9 mouse cellular contexts compared by ENCODE assay signal in genomic region chr1:155576432-155576831, GRCm38 (mm10). TPM values are rescaled to one million over a fixed set of nuclear protein-coding genes. Genes with fewer than 3 reads are reported as not detected.
A peak's percentile ranks its signal among the peaks of the same experiment; 100 is the strongest.
DNase-seq lines count a peak whose midpoint lies in the region; ATAC-seq and TF ChIP-seq lines count a peak whose summit lies in the region.
"Had no signal": no experiment of that assay in that cellular context is flagged by ENCODE, and none has a peak within 500 bp of the region (broad histone marks: within the 10 kb centered on the region; RNA-seq: fewer than 3 reads in every experiment).

No protein-coding gene starts in this region.

- no peaks in the 10 kb centered on the region for H3K4me1 ChIP-seq in kidney, postnatal 0 days (replicated peaks; ENCODE audit: insufficient read depth, low read length)
- no peaks in the 10 kb centered on the region for H3K4me1 ChIP-seq in kidney, embryonic 14.5 days (ENCODE audit: control insufficient read depth, insufficient read depth, low read length)
- peaks cover 21% of the 10 kb centered on the region for H3K4me1 ChIP-seq in G1E (ENCODE audit: insufficient read depth, low read depth, low read length)
- H3K4me1 ChIP-seq in hindbrain, embryonic 12.5 days = no peaks in the 10 kb centered on the region
- no peaks in the 10 kb centered on the region for H3K4me1 ChIP-seq in liver, embryonic 14.5 days (replicated peaks; ENCODE audit: control insufficient read depth in 2 of 2, insufficient read depth in 2 of 2, low read length in 1 of 2)

- 31% methylated on average over 2 of the region's 2 CpGs for WGBS in kidney, postnatal 0 days
- 39% methylated on average over 2 of the region's 2 CpGs for WGBS in kidney, embryonic 14.5 days
- 23% methylated on average over 2 of the region's 2 CpGs for WGBS in hindbrain, embryonic 12.5 days
- 26% methylated on average over 2 of the region's 2 CpGs for WGBS in liver, embryonic 14.5 days (ENCODE audit: insufficient replicate concordance)

- H3K9me3 ChIP-seq in kidney, postnatal 0 days (replicated peaks; ENCODE audit: low read length) = no peaks in the 10 kb centered on the region
- no peaks in the 10 kb centered on the region for H3K9me3 ChIP-seq in kidney, embryonic 14.5 days (ENCODE audit: control insufficient read depth, low read length)
- no peaks in the 10 kb centered on the region for H3K9me3 ChIP-seq in G1E (replicated peaks)
- H3K9me3 ChIP-seq in hindbrain, embryonic 12.5 days (replicated peaks) = no peaks in the 10 kb centered on the region
- no peaks in the 10 kb centered on the region for H3K9me3 ChIP-seq in liver, embryonic 14.5 days (ENCODE audit: control insufficient read depth, low read length)

- H3K27ac ChIP-seq in kidney, postnatal 0 days = no peak overlapping the region
- no peak overlapping the region for H3K27ac ChIP-seq in kidney, embryonic 14.5 days (ENCODE audit: low read depth, low read length)
- no peak overlapping the region for H3K27ac ChIP-seq in hindbrain, embryonic 12.5 days
- no peak overlapping the region for H3K27ac ChIP-seq in liver, embryonic 14.5 days

- TF ChIP-seq CTCF in kidney, postnatal 0 days (IDR thresholded peaks at IDR 0.05; ENCODE audit: low read depth) = peak; percentile 83
- TF ChIP-seq CTCF in G1E (IDR thresholded peaks at IDR 0.05; ENCODE audit: low read depth, low read length) = peak; percentile 44
- peak; percentile 66; the same call in 1 of the 2 replicates for TF ChIP-seq CTCF in liver, embryonic 14.5 days (IDR thresholded peaks at IDR 0.05; ENCODE audit: low read depth)

- TF ChIP-seq EP300 in liver, embryonic 14.5 days (IDR thresholded peaks at IDR 0.05; ENCODE audit: low read depth) = no peak

- DNase-seq in kidney, postnatal 0 days (ENCODE audit: low spot score) = peak; percentile 74
- no peak for DNase-seq in G1E (ENCODE audit: low spot score)
- peak; percentile 65 to 81 for DNase-seq in cerebellum, postnatal 10 days
- peak in 2 of 3 experiments; percentile 41 to 47 for DNase-seq in liver, embryonic 14.5 days (ENCODE audit: low read depth in 3 of 3, low spot score in 3 of 3)
- DNase-seq in retina, embryonic 14.5 days (ENCODE audit: low spot score) = peak; percentile 88
- no peak for DNase-seq in spleen, postnatal 10 days (ENCODE audit: low spot score in 2 of 2)

- H3K9ac ChIP-seq in kidney, postnatal 0 days (ENCODE audit: low read depth, low read length) = no peak overlapping the region
- H3K9ac ChIP-seq in kidney, embryonic 14.5 days (ENCODE audit: low read depth, low read length) = no peak overlapping the region
- H3K9ac ChIP-seq in hindbrain, embryonic 12.5 days = no peak overlapping the region
- no peak overlapping the region for H3K9ac ChIP-seq in liver, embryonic 14.5 days (replicated peaks)

- H3K36me3 ChIP-seq in kidney, postnatal 0 days (ENCODE audit: insufficient read depth, low read length) = no peaks in the 10 kb centered on the region
- H3K36me3 ChIP-seq in kidney, embryonic 14.5 days (ENCODE audit: control insufficient read depth, insufficient read depth, low read length) = peaks cover 7% of the 10 kb centered on the region; the same call in 1 of the 2 replicates
- peaks cover 57% of the 10 kb centered on the region for H3K36me3 ChIP-seq in G1E (replicated peaks)
- no peaks in the 10 kb centered on the region for H3K36me3 ChIP-seq in hindbrain, embryonic 12.5 days
- H3K36me3 ChIP-seq in liver, embryonic 14.5 days (replicated peaks; ENCODE audit: control insufficient read depth, insufficient read depth, low read depth) = peaks cover 6% of the 10 kb centered on the region; the same call in 1 of the 2 replicates

- H3K4me2 ChIP-seq in kidney, postnatal 0 days (ENCODE audit: low read length) = no peak overlapping the region
- H3K4me2 ChIP-seq in kidney, embryonic 14.5 days (replicated peaks; ENCODE audit: low read depth, low read length) = no peak overlapping the region
- H3K4me2 ChIP-seq in hindbrain, embryonic 12.5 days (replicated peaks) = no peak overlapping the region
- no peak overlapping the region for H3K4me2 ChIP-seq in liver, embryonic 14.5 days (ENCODE audit: low read depth)

- no peak for ATAC-seq in kidney, postnatal 0 days (replicated peaks; ENCODE audit: low FRiP score, low read depth)
- no peak for ATAC-seq in kidney, embryonic 14.5 days (ENCODE audit: low FRiP score, low TSS enrichment)
- no peak for ATAC-seq in G1E (ENCODE audit: extremely low read depth, insufficient number of reproducible peaks, low FRiP score, poor library complexity, severe bottlenecking)
- ATAC-seq in hindbrain, embryonic 12.5 days (ENCODE audit: low FRiP score) = 0 out of 2 replicates have a peak, but pooled peaks have one; percentile 50
- ATAC-seq in liver, embryonic 14.5 days (ENCODE audit: insufficient read depth) = no peak

- H3K27me3 ChIP-seq in kidney, postnatal 0 days (ENCODE audit: insufficient read depth, low read length) = no peaks in the 10 kb centered on the region
- H3K27me3 ChIP-seq in kidney, embryonic 14.5 days (ENCODE audit: control insufficient read depth, insufficient read depth, low read length) = no peaks in the 10 kb centered on the region
- no peaks in the 10 kb centered on the region for H3K27me3 ChIP-seq in G1E (ENCODE audit: insufficient read depth, low read length)
- no peaks in the 10 kb centered on the region for H3K27me3 ChIP-seq in hindbrain, embryonic 12.5 days
- no peaks in the 10 kb centered on the region for H3K27me3 ChIP-seq in liver, embryonic 14.5 days (ENCODE audit: control insufficient read depth, insufficient read depth, low read length)

- no peak overlapping the region for H3K4me3 ChIP-seq in kidney, postnatal 0 days (replicated peaks; ENCODE audit: low read depth, low read length)
- no peak overlapping the region for H3K4me3 ChIP-seq in kidney, embryonic 14.5 days (ENCODE audit: low read length)
- no peak overlapping the region for H3K4me3 ChIP-seq in G1E (ENCODE audit: low read depth, low read length)
- H3K4me3 ChIP-seq in hindbrain, embryonic 12.5 days = no peak overlapping the region
- H3K4me3 ChIP-seq in liver, embryonic 14.5 days (ENCODE audit: insufficient read depth in 1 of 2, low read depth in 2 of 2, low read length in 2 of 2) = no peak overlapping the region
- H3K4me3 ChIP-seq: erythroblast, embryonic 14.5 days had no signal

RNA-seq across cellular contexts. Expression of gene Acbd6, which starts 18.5 kb away (rescaled TPM):
- 88.9 and 96.8 TPM in 2 replicates for polyA plus RNA-seq in kidney, postnatal 0 days (2015; fragmentation: Nextera tagmentation; extraction: Ambion mirVana)
- 80.7 and 87.0 TPM in 2 replicates for polyA plus RNA-seq in kidney, embryonic 14.5 days (2014; fragmentation: Nextera tagmentation; extraction: Ambion mirVana)
- total RNA-seq in G1E (2014; fragmentation: Nextera tagmentation) = 74.8 and 86.7 TPM in 2 replicates
- total RNA-seq in G1E (2017) = 47.0 and 74.8 TPM in 2 replicates
- polyA plus RNA-seq in G1E (2012) = 445 and 569 TPM in 2 replicates
- 91.1 and 91.9 TPM in 2 replicates for polyA plus RNA-seq in hindbrain, embryonic 12.5 days (2016; fragmentation: Nextera tagmentation; extraction: Ambion mirVana)
- polyA plus RNA-seq in liver, embryonic 14.5 days (2012; rRNA removed) = 32.4 and 36.6 TPM in 2 replicates
- polyA plus RNA-seq in liver, embryonic 14.5 days (2014; fragmentation: Nextera tagmentation; extraction: Ambion mirVana) = 40.0 and 48.8 TPM in 2 replicates

Comparison
In these comparisons a context has a peak if more than half of its experiments do, and no peak if none do; other contexts are left out.
1. DNase-seq: peak in kidney, postnatal 0 days (single experiment), cerebellum, postnatal 10 days (2 of 2), liver, embryonic 14.5 days (2 of 3) and retina, embryonic 14.5 days (single experiment); none in G1E (single experiment) and spleen, postnatal 10 days (0 of 2).
2. Peak in every context shown above with its lines, with median percentiles within 50 percentile points of each other: CTCF ChIP-seq.